Mouse (Mus musculus) liver, embryonic 14.5 days (tissue): ENCODE measurements around the gene Nr5a2. TPM values are rescaled to one million over a fixed set of nuclear protein-coding genes. Genes with fewer than 3 reads are reported as not detected.

Source experiments
- ATAC-seq: fragments of 200-750 bp; cut with Nextera tagmentation; 2 replicates; pipeline ENCODE4 v1.8.0; 2017; ENCODE audit warnings: moderate number of reproducible peaks, mild to moderate bottlenecking, moderate library complexity; ENCODE audit not compliant: insufficient read depth
- DNase-seq, 3 experiments: peaks; one replicate each; pipeline ENCODE4 v3.0.0-alpha.2; 2012 to 2013; ENCODE audit warnings: low read depth in 3 of 3, low spot score in 3 of 3
- H3K27ac ChIP-seq: fragments of 300-500 bp; sonication (generic); 2 replicates; pipeline ENCODE4 v1.5.1; 2014; ENCODE audit warnings: moderate library complexity, mild to moderate bottlenecking, control low read depth, inconsistent platforms
- H3K27me3 ChIP-seq: fragments of 300-500 bp; sonication (generic); 2 replicates; pipeline ENCODE4 v1.6.1; 2014; ENCODE audit warnings: mild to moderate bottlenecking, low read length, moderate library complexity; ENCODE audit not compliant: control insufficient read depth, insufficient read depth
- H3K36me3 ChIP-seq: fragments of 300-500 bp; sonication (generic); replicated peaks from 2 replicates; pipeline ENCODE4 v1.6.1; 2014; ENCODE audit warnings: low read depth; ENCODE audit not compliant: control insufficient read depth, insufficient read depth
- H3K4me1 ChIP-seq, 2 experiments: fragments of 200-500 bp in 1 of 2; fragments of 300-500 bp in 1 of 2; sonication (generic) in 1 of 2; replicated peaks; 2 replicates each; pipeline ENCODE4 v1.6.1; 2012 to 2014; ENCODE audit warnings: antibody characterized with exemption in 1 of 2, inconsistent platforms in 1 of 2, low read length in 1 of 2; ENCODE audit not compliant: control insufficient read depth in 2 of 2, insufficient read depth in 2 of 2
- H3K4me2 ChIP-seq: fragments of 300-500 bp; sonication (generic); 2 replicates; pipeline ENCODE4 v1.6.1; 2014; ENCODE audit warnings: low read depth, mild to moderate bottlenecking, control low read depth, moderate library complexity
- H3K4me3 ChIP-seq, 2 experiments: fragments of 200-500 bp in 1 of 2; fragments of 300-500 bp in 1 of 2; sonication (generic) in 1 of 2; 2 replicates each; pipeline ENCODE4 v1.5.1; 2012 to 2014; ENCODE audit warnings: low read depth in 2 of 2, low read length in 2 of 2, mild to moderate bottlenecking in 2 of 2, control low read depth in 1 of 2, inconsistent platforms in 1 of 2, moderate library complexity in 1 of 2; ENCODE audit not compliant: insufficient read depth in 1 of 2
- H3K9ac ChIP-seq: fragments of 300-500 bp; sonication (generic); replicated peaks from 2 replicates; pipeline ENCODE4 v1.6.1; 2014; ENCODE audit warnings: mild to moderate bottlenecking, control low read depth, moderate library complexity
- H3K9me3 ChIP-seq: fragments of 300-500 bp; sonication (generic); 2 replicates; pipeline ENCODE4 v1.6.1; 2016; ENCODE audit warnings: low read length, mixed read lengths; ENCODE audit not compliant: control insufficient read depth
- CTCF ChIP-seq: IDR thresholded peaks from 2 replicates; pipeline ENCODE4 v1.5.1; 2016; ENCODE audit warnings: antibody characterized with exemption, low read depth, control low read depth
- EP300 ChIP-seq: IDR thresholded peaks from 2 replicates; pipeline ENCODE4 v1.6.1; 2016; ENCODE audit warnings: antibody characterized with exemption, low read depth
- WGBS: fragments of 180-500 bp; shearing (Covaris S2); extraction: QIAGEN DNeasy Blood & Tissue Kit; methylation state at CpG from one replicate; pipeline ENCODE4 v1.1.7; 2014; ENCODE audit not compliant: insufficient replicate concordance; 5-methylcytosine and 5-hydroxymethylcytosine counted together
- polyA plus RNA-seq, 2 experiments: library from polyadenylated mRNA; depleted of rRNA in 1 of 2; stranded (reverse) in 1 of 2; unstranded in 1 of 2; fragments of >200 nt; fragmentation: Nextera tagmentation in 1 of 2; extraction: Ambion mirVana in 1 of 2; gene quantifications; 2 replicates each; pipeline versions ENCODE4 v1.2.1 to v1.2.3; 2012 to 2014

The Nr5a2 gene
- polyA plus RNA-seq, 2 experiments = 1.4 to 2.8 TPM

- 50% methylated on average over 2 of the region's 2 CpGs for WGBS
- Histone ChIP-seq H3K36me3 (no peaks in the 10 kb centered on the region), H3K4me2 (no peak overlapping the region), H3K9ac (no peak overlapping the region), H3K27me3 (no peaks in the 10 kb centered on the region), H3K9me3 (no peaks in the 10 kb centered on the region), H3K4me1 (no peaks in the 10 kb centered on the region), H3K4me3 (no peak overlapping the region), H3K27ac (no peak overlapping the region)
- TF ChIP-seq EP300 = no peak
- TF ChIP-seq CTCF = no peak
- no peak for ATAC-seq
- DNase-seq = no peak
These were observed 114.2 kb downstream of the Nr5a2 start for GRCm38 (mm10) chr1:136846081-136846480.

GRCm38 (mm10) chr1:136845341-136845740 lies 114.9 kb downstream of the Nr5a2 start:
- TF ChIP-seq CTCF (no peak), EP300 (no peak)
- Histone ChIP-seq H3K4me2 (no peak overlapping the region), H3K9ac (no peak overlapping the region), H3K4me3 (no peak overlapping the region), H3K9me3 (no peaks in the 10 kb centered on the region), H3K27ac (no peak overlapping the region), H3K27me3 (no peaks in the 10 kb centered on the region), H3K36me3 (no peaks in the 10 kb centered on the region), H3K4me1 (no peaks in the 10 kb centered on the region)
- 62% methylated on average over 9 of the region's 9 CpGs for WGBS
- ATAC-seq (no peak), DNase-seq (no peak)

- WGBS = 71% methylated on average over 7 of the region's 7 CpGs
These were observed 119.7 kb downstream of the Nr5a2 start for GRCm38 (mm10) chr1:136840512-136840911.

GRCm38 (mm10) chr1:136839202-136839601 lies 121.0 kb downstream of the Nr5a2 start:
- peak in 1 of 3 experiments; percentile 4 for DNase-seq
- WGBS = 51% methylated on average over 10 of the region's 10 CpGs

More at GRCm38 (mm10) chr1:136840512-136840911, 119.7 kb downstream of the Nr5a2 start:
- DNase-seq (no peak), ATAC-seq (no peak)
- H3K27me3 ChIP-seq = no peaks in the 10 kb centered on the region
- H3K27ac ChIP-seq = no peak overlapping the region
- H3K36me3 ChIP-seq = no peaks in the 10 kb centered on the region
- no peak overlapping the region for H3K9ac ChIP-seq
- H3K9me3 ChIP-seq = no peaks in the 10 kb centered on the region
- H3K4me1 ChIP-seq = no peaks in the 10 kb centered on the region; a peak in 1 of 4 replicates
- H3K4me2 ChIP-seq = no peak overlapping the region
- no peak overlapping the region for H3K4me3 ChIP-seq
- no peak for TF ChIP-seq CTCF
- TF ChIP-seq EP300 = no peak

GRCm38 (mm10) chr1:136832305-136833152 lies 127.7 kb downstream of the Nr5a2 start:
- Histone ChIP-seq H3K4me1 (no peaks in the 10 kb centered on the region), H3K9ac (no peak overlapping the region), H3K4me2 (no peak overlapping the region), H3K27ac (no peak overlapping the region), H3K27me3 (no peaks in the 10 kb centered on the region), H3K4me3 (no peak overlapping the region), H3K9me3 (no peaks in the 10 kb centered on the region), H3K36me3 (no peaks in the 10 kb centered on the region)
- TF ChIP-seq CTCF (no peak), EP300 (no peak)
- no peak for ATAC-seq
- no peak for DNase-seq
- WGBS = 65% methylated on average over 12 of the region's 12 CpGs

More at GRCm38 (mm10) chr1:136839202-136839601, 121.0 kb downstream of the Nr5a2 start:
- Histone ChIP-seq H3K4me1 (no peaks in the 10 kb centered on the region; a peak in 1 of 4 replicates), H3K27ac (no peak overlapping the region), H3K9ac (no peak overlapping the region), H3K9me3 (no peaks in the 10 kb centered on the region), H3K4me2 (no peak overlapping the region), H3K36me3 (no peaks in the 10 kb centered on the region), H3K4me3 (no peak overlapping the region), H3K27me3 (no peaks in the 10 kb centered on the region)
- TF ChIP-seq EP300 (no peak), CTCF (no peak)
- no peak for ATAC-seq
